Mouse (Mus musculus): Measurements from ENCODE around the gene Gm28048. TPM values are rescaled to one million over a fixed set of nuclear protein-coding genes. Genes with fewer than 3 reads are reported as not detected.

The Gm28048 gene
- polyA plus RNA-seq, 1 experiment = not detected

- TF ChIP-seq CTCF (IDR thresholded peaks at IDR 0.05; ENCODE audit: insufficient read depth, low read length) (no peak), POLR2A (IDR thresholded peaks at IDR 0.05; ENCODE audit: borderline replicate concordance, extremely low read depth, low read depth, low read length) (no peak)
Observed at GRCm38 (mm10) chr11:22906453-22906865, 75.4 kb downstream of the Gm28048 start.

GRCm38 (mm10) chr11:22902923-22903322 lies 79.0 kb downstream of the Gm28048 start:
- DNase-seq = no peak
- no peak overlapping the region for H3K4me3 ChIP-seq (replicated peaks; ENCODE audit: extremely low read depth, low read depth, low read length)
- H3K4me1 ChIP-seq (ENCODE audit: control insufficient read depth, insufficient read depth, low read length) = no peaks in the 10 kb centered on the region
- 38% methylated on average over 2 of the region's 2 CpGs for WGBS
- TF ChIP-seq POLR2A (IDR thresholded peaks at IDR 0.05; ENCODE audit: borderline replicate concordance, extremely low read depth, low read depth, low read length) (no peak), CTCF (IDR thresholded peaks at IDR 0.05; ENCODE audit: insufficient read depth, low read length) (no peak)

More at GRCm38 (mm10) chr11:22906453-22906865, 75.4 kb downstream of the Gm28048 start:
- no peak for DNase-seq
- Histone ChIP-seq H3K4me1 (ENCODE audit: control insufficient read depth, insufficient read depth, low read length) (no peaks in the 10 kb centered on the region), H3K4me3 (replicated peaks; ENCODE audit: extremely low read depth, low read depth, low read length) (no peak overlapping the region)

- TF ChIP-seq CTCF (IDR thresholded peaks at IDR 0.05; ENCODE audit: insufficient read depth, low read length) (no peak), POLR2A (IDR thresholded peaks at IDR 0.05; ENCODE audit: borderline replicate concordance, extremely low read depth, low read depth, low read length) (no peak)
- DNase-seq = no peak
- Histone ChIP-seq H3K4me3 (replicated peaks; ENCODE audit: extremely low read depth, low read depth, low read length) (no peak overlapping the region), H3K4me1 (ENCODE audit: control insufficient read depth, insufficient read depth, low read length) (no peaks in the 10 kb centered on the region)
- 78% methylated on average over 3 of the region's 3 CpGs for WGBS
Observed at GRCm38 (mm10) chr11:22900041-22900440, 81.8 kb downstream of the Gm28048 start.

- TF ChIP-seq POLR2A (IDR thresholded peaks at IDR 0.05; ENCODE audit: borderline replicate concordance, extremely low read depth, low read depth, low read length) = no peak
- no peak for TF ChIP-seq CTCF (IDR thresholded peaks at IDR 0.05; ENCODE audit: insufficient read depth, low read length)
- 93% methylated on average over 4 of the region's 4 CpGs for WGBS
- no peak for DNase-seq
Observed at GRCm38 (mm10) chr11:22897642-22898041, 84.2 kb downstream of the Gm28048 start.

GRCm38 (mm10) chr11:22897127-22897526 lies 84.8 kb downstream of the Gm28048 start:
- 67% methylated on average over 4 of the region's 4 CpGs for WGBS
- TF ChIP-seq POLR2A (IDR thresholded peaks at IDR 0.05; ENCODE audit: borderline replicate concordance, extremely low read depth, low read depth, low read length) = no peak
- no peak for TF ChIP-seq CTCF (IDR thresholded peaks at IDR 0.05; ENCODE audit: insufficient read depth, low read length)
- H3K4me1 ChIP-seq (ENCODE audit: control insufficient read depth, insufficient read depth, low read length) = peaks cover 8% of the 10 kb centered on the region
- no peak overlapping the region for H3K4me3 ChIP-seq (replicated peaks; ENCODE audit: extremely low read depth, low read depth, low read length)
- no peak for DNase-seq

More at GRCm38 (mm10) chr11:22897642-22898041, 84.2 kb downstream of the Gm28048 start:
- Histone ChIP-seq H3K4me1 (ENCODE audit: control insufficient read depth, insufficient read depth, low read length) (peaks cover 5% of the 10 kb centered on the region), H3K4me3 (replicated peaks; ENCODE audit: extremely low read depth, low read depth, low read length) (no peak overlapping the region)

GRCm38 (mm10) chr11:22893075-22893474 lies 88.8 kb downstream of the Gm28048 start:
- Histone ChIP-seq H3K4me1 (ENCODE audit: control insufficient read depth, insufficient read depth, low read length) (peaks cover 8% of the 10 kb centered on the region), H3K4me3 (replicated peaks; ENCODE audit: extremely low read depth, low read depth, low read length) (no peak overlapping the region)
- 56% methylated on average over 3 of the region's 3 CpGs for WGBS
- no peak for TF ChIP-seq POLR2A (IDR thresholded peaks at IDR 0.05; ENCODE audit: borderline replicate concordance, extremely low read depth, low read depth, low read length)
- no peak for DNase-seq

GRCm38 (mm10) chr11:22892466-22892865 lies 89.4 kb downstream of the Gm28048 start:
- TF ChIP-seq POLR2A (IDR thresholded peaks at IDR 0.05; ENCODE audit: borderline replicate concordance, extremely low read depth, low read depth, low read length) (no peak), CTCF (IDR thresholded peaks at IDR 0.05; ENCODE audit: insufficient read depth, low read length) (no peak)
- Histone ChIP-seq H3K4me1 (ENCODE audit: control insufficient read depth, insufficient read depth, low read length) (peaks cover 8% of the 10 kb centered on the region), H3K4me3 (replicated peaks; ENCODE audit: extremely low read depth, low read depth, low read length) (no peak overlapping the region)
- WGBS = 57% methylated on average over 6 of the region's 6 CpGs
- no peak for DNase-seq

- TF ChIP-seq CTCF (IDR thresholded peaks at IDR 0.05; ENCODE audit: insufficient read depth, low read length) = no peak
- 79% methylated on average over 7 of the region's 7 CpGs for WGBS
- H3K4me1 ChIP-seq (ENCODE audit: control insufficient read depth, insufficient read depth, low read length) = peaks cover 8% of the 10 kb centered on the region
- no peak overlapping the region for H3K4me3 ChIP-seq (replicated peaks; ENCODE audit: extremely low read depth, low read depth, low read length)
- DNase-seq = no peak
Observed at GRCm38 (mm10) chr11:22891876-22892275, 90.0 kb downstream of the Gm28048 start.

GRCm38 (mm10) chr11:22891242-22891641 lies 90.6 kb downstream of the Gm28048 start:
- TF ChIP-seq POLR2A (IDR thresholded peaks at IDR 0.05; ENCODE audit: borderline replicate concordance, extremely low read depth, low read depth, low read length) = no peak
- TF ChIP-seq CTCF (IDR thresholded peaks at IDR 0.05; ENCODE audit: insufficient read depth, low read length) = no peak
- DNase-seq = no peak
- H3K4me3 ChIP-seq (replicated peaks; ENCODE audit: extremely low read depth, low read depth, low read length) = no peak overlapping the region
- H3K4me1 ChIP-seq (ENCODE audit: control insufficient read depth, insufficient read depth, low read length) = peaks cover 8% of the 10 kb centered on the region
- WGBS = 66% methylated on average over 9 of the region's 9 CpGs

GRCm38 (mm10) chr11:22889224-22889623 lies 92.7 kb downstream of the Gm28048 start:
- Histone ChIP-seq H3K4me3 (replicated peaks; ENCODE audit: extremely low read depth, low read depth, low read length) (no peak overlapping the region), H3K4me1 (ENCODE audit: control insufficient read depth, insufficient read depth, low read length) (peaks cover 8% of the 10 kb centered on the region)
- DNase-seq = no peak
- WGBS = 93% methylated on average over 3 of the region's 3 CpGs
- TF ChIP-seq POLR2A (IDR thresholded peaks at IDR 0.05; ENCODE audit: borderline replicate concordance, extremely low read depth, low read depth, low read length) = no peak
- TF ChIP-seq CTCF (IDR thresholded peaks at IDR 0.05; ENCODE audit: insufficient read depth, low read length) = no peak

Measured in lung, adult 2 months (tissue).